Mouse (Mus musculus): ENCODE measurements around the gene Ankk1. TPM values are rescaled to one million over a fixed set of nuclear protein-coding genes. Genes with fewer than 3 reads are reported as not detected.

Gene Ankk1
- polyA plus RNA-seq, 1 experiment from 2014 or later: not detected

DNA sequence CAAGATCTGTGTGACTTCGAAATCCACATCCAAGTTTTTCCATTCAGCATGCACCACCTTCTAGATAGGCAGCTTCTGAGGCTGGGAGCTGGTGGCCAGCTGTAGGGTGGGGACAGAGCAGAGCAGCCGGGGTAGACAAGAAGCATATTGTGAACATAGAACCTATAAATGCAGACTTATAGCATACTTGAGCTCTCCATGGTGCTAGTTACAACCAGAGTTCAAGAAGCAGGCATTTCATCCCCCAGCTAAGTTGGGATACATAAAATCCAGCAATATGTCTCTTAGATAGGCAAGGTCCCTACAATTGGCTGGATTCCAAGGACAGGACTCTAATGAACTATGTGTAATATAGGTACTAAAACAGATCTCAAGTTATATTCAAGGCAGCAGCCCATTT, 23.1 kb downstream of the Ankk1 start:
- Histone ChIP-seq H3K4me3 (no peak overlapping the region), H3K9ac (no peak overlapping the region), H3K27ac (replicated peaks) (no peak overlapping the region), H3K4me1 (replicated peaks) (no peaks in the 10 kb centered on the region), H3K9me3 (no peaks in the 10 kb centered on the region), H3K27me3 (no peaks in the 10 kb centered on the region), H3K4me2 (no peak overlapping the region), H3K36me3 (no peaks in the 10 kb centered on the region)
- WGBS: 81% methylated on average over 2 of the region's 2 CpGs
- ATAC-seq (ENCODE audit: low read depth): no peak

DNA sequence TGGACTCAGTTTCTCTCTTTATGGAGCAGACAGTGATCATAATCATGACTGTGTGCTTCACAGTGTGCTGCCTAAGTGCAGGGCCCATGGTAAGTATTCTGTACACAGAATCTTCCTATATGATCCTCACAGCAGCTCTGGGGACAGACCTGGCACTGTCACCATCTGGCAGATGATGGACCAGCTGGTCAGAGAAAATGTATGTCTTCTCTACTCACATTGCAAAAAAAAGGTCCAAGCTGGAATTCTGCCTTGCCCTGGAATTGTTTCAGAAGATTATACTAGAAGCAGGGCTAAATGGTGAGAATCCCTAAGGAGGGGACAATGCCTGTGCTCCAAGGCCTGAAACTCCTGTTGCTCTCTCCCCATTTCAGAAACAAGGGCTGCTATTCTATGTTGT, 30.8 kb downstream of the Ankk1 start:
- H3K4me1 ChIP-seq (replicated peaks): no peaks in the 10 kb centered on the region
- H3K9me3 ChIP-seq: no peaks in the 10 kb centered on the region
- no peak overlapping the region for H3K4me3 ChIP-seq
- no peak for ATAC-seq (ENCODE audit: low read depth)
- no peak overlapping the region for H3K9ac ChIP-seq
- no peaks in the 10 kb centered on the region for H3K36me3 ChIP-seq
- H3K4me2 ChIP-seq: no peak overlapping the region
- no peaks in the 10 kb centered on the region for H3K27me3 ChIP-seq
- no peak overlapping the region for H3K27ac ChIP-seq (replicated peaks)

DNA sequence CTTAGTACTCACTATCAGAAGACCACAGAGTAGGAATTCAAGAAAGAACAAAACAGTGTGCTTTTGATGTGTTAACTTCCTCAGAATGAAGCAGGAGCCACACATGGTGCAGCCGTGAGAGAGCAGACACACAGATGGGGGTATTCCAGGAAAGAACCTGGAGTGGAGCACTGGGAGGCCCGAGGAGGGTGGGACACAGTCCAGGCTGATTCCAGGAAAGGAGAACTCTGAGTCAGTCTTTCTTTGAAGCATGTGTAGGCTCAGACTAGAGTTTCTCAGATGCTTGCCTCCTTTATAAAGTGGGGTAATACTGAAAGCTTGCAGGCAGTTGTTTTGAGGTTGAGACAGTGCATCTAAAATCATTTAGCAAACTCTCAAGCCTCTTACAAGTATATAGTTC, 34.6 kb downstream of the Ankk1 start:
- Histone ChIP-seq H3K27me3 (no peaks in the 10 kb centered on the region), H3K4me2 (no peak overlapping the region), H3K9me3 (no peaks in the 10 kb centered on the region), H3K9ac (no peak overlapping the region), H3K4me1 (replicated peaks) (no peaks in the 10 kb centered on the region), H3K36me3 (no peaks in the 10 kb centered on the region), H3K4me3 (no peak overlapping the region), H3K27ac (replicated peaks) (no peak overlapping the region)
- ATAC-seq (ENCODE audit: low read depth): no peak
- WGBS: 63% methylated on average over 2 of the region's 2 CpGs

GRCm38 (mm10) chr9:49386119-49386518, 40.7 kb downstream of the Ankk1 start:
- H3K27ac ChIP-seq (replicated peaks): no peak overlapping the region
- H3K9ac ChIP-seq: no peak overlapping the region
- no peak for ATAC-seq (ENCODE audit: low read depth)
- H3K4me3 ChIP-seq: no peak overlapping the region
- WGBS: 50% methylated on average over 11 of the region's 11 CpGs
- H3K27me3 ChIP-seq: no peaks in the 10 kb centered on the region
- H3K36me3 ChIP-seq: no peaks in the 10 kb centered on the region
- H3K9me3 ChIP-seq: no peaks in the 10 kb centered on the region
- H3K4me2 ChIP-seq: no peak overlapping the region
- H3K4me1 ChIP-seq (replicated peaks): peaks cover 6% of the 10 kb centered on the region; the same call in 1 of the 2 replicates

DNA sequence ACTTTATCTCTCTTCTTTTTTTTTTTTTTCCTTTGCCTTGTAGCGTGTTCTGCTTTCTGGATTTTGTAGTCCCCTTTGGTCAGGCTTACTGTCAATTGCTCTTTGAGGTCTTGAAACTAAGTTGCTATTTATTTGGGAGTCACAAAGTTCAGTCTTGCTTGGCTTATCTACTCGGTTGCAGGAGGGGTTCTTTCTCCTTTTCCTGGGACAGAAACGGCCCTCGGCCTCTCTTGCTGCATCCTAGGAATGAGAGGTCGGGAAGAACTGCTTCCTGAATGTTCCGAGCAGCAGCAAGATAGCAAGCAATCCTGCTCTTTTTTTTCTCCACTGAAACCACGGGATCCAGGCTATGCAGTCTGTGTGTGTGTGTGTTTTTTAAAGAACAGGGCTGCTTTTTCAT, 41.5 kb downstream of the Ankk1 start:
- no peak overlapping the region for H3K27ac ChIP-seq (replicated peaks)
- H3K36me3 ChIP-seq: no peaks in the 10 kb centered on the region
- no peak overlapping the region for H3K4me3 ChIP-seq
- H3K27me3 ChIP-seq: no peaks in the 10 kb centered on the region
- peaks cover 6% of the 10 kb centered on the region; the same call in 1 of the 2 replicates for H3K4me1 ChIP-seq (replicated peaks)
- 68% methylated on average over 7 of the region's 7 CpGs for WGBS
- H3K9ac ChIP-seq: no peak overlapping the region
- H3K4me2 ChIP-seq: no peak overlapping the region
- H3K9me3 ChIP-seq: no peaks in the 10 kb centered on the region
- no peak for ATAC-seq (ENCODE audit: low read depth)

DNA sequence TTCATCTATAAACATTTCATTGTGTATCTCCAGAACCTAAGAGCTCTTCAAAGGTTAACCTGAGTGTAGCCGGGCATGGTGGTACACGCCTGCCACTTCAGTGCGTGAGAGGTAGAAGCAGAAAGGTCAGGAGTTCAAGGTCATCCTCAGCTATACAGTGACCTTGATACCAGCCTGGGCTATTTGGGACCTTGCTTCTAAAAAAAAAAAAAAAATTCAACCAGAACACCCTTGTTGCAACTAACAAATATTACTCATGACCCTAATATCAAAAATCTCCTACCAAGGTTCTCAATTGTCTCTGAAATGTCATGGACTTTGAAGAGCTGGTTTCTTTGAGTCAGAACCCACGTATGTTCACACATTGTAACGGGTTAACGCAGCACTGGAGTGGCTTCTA, 42.0 kb downstream of the Ankk1 start:
- WGBS: 93% methylated on average over 6 of the region's 6 CpGs
- Histone ChIP-seq H3K36me3 (no peaks in the 10 kb centered on the region), H3K9me3 (no peaks in the 10 kb centered on the region), H3K27ac (replicated peaks) (no peak overlapping the region), H3K9ac (no peak overlapping the region), H3K27me3 (no peaks in the 10 kb centered on the region), H3K4me2 (no peak overlapping the region), H3K4me1 (replicated peaks) (peaks cover 6% of the 10 kb centered on the region; the same call in 1 of the 2 replicates), H3K4me3 (no peak overlapping the region)
- ATAC-seq (ENCODE audit: low read depth): no peak

- 26% methylated on average over 3 of the region's 3 CpGs for WGBS
- Histone ChIP-seq H3K27ac (replicated peaks) (0 out of 2 replicates have a peak overlapping the region, but pooled peaks have one; percentile 28), H3K9me3 (no peaks in the 10 kb centered on the region), H3K4me1 (replicated peaks) (peaks cover 6% of the 10 kb centered on the region; the same call in 1 of the 2 replicates), H3K36me3 (no peaks in the 10 kb centered on the region), H3K9ac (no peak overlapping the region), H3K4me3 (no peak overlapping the region), H3K27me3 (no peaks in the 10 kb centered on the region), H3K4me2 (no peak overlapping the region)
- ATAC-seq (ENCODE audit: low read depth): peak; percentile 61; the same call in 1 of the 2 replicates
These were observed 42.8 kb downstream of the Ankk1 start for GRCm38 (mm10) chr9:49384041-49384440.

DNA sequence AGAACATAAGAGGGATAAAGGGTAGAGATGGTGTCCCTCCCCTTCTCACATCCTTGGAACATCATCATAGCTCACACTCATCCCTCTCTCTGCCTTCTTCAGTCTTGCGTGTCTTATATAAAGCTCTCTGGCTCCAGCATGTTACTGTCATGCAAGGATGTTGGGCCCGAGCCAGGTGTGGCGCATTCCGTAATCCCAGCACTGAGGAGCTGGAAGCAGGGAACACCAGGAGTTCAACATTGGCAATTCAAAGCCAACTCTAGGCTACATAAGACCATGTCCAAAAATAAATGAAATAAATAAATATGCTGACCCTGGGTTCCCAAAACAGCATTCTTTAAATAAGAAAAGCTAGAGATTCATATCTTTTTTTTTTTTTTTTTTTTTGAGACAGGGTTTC, 46.9 kb downstream of the Ankk1 start:
- H3K9ac ChIP-seq: no peak overlapping the region
- no peaks in the 10 kb centered on the region for H3K36me3 ChIP-seq
- ATAC-seq (ENCODE audit: low read depth): no peak
- no peak overlapping the region for H3K4me3 ChIP-seq
- no peak overlapping the region for H3K4me2 ChIP-seq
- peaks cover 6% of the 10 kb centered on the region; the same call in 1 of the 2 replicates for H3K4me1 ChIP-seq (replicated peaks)
- H3K9me3 ChIP-seq: no peaks in the 10 kb centered on the region
- H3K27me3 ChIP-seq: no peaks in the 10 kb centered on the region
- no peak overlapping the region for H3K27ac ChIP-seq (replicated peaks)
- 91% methylated on average over 4 of the region's 4 CpGs for WGBS

- Histone ChIP-seq H3K9ac (no peak overlapping the region), H3K36me3 (no peaks in the 10 kb centered on the region), H3K27me3 (no peaks in the 10 kb centered on the region), H3K4me1 (replicated peaks) (no peaks in the 10 kb centered on the region), H3K4me3 (no peak overlapping the region), H3K4me2 (no peak overlapping the region), H3K27ac (replicated peaks) (no peak overlapping the region), H3K9me3 (no peaks in the 10 kb centered on the region)
- 91% methylated on average over 2 of the region's 2 CpGs for WGBS
- no peak for ATAC-seq (ENCODE audit: low read depth)
These were observed 52.9 kb downstream of the Ankk1 start for GRCm38 (mm10) chr9:49373946-49374345.

DNA sequence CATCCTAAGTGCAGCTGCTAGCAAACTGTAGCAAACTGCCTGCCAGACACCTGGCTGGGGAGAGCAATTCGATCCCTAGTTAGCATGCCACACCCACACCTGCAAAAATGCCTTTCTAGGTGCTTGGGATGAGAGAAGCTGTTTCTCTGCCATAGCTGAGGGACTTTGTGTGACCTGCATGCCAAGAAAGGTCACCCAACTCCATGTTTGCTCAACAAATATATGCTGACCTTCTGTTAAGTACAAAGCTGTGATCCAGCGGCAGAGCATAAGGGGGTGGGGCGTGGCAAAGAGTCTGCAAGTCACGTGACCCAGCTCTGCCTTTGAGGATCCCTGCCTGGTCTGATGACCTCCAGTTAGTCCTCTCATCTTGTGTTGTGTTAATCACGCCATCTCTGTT, 61.1 kb downstream of the Ankk1 start:
- Histone ChIP-seq H3K4me3 (no peak overlapping the region), H3K4me1 (replicated peaks) (peaks cover under 1% of the 10 kb centered on the region; the same call in 1 of the 2 replicates), H3K27me3 (no peaks in the 10 kb centered on the region), H3K4me2 (no peak overlapping the region), H3K27ac (replicated peaks) (no peak overlapping the region), H3K9me3 (no peaks in the 10 kb centered on the region), H3K9ac (no peak overlapping the region), H3K36me3 (no peaks in the 10 kb centered on the region)
- ATAC-seq (ENCODE audit: low read depth): no peak
- WGBS: 16% methylated on average over 5 of the region's 5 CpGs

Other genes with a start within 250 kb of the Ankk1 start
- gene Gm4894, start 176.5 kb downstream of the Ankk1 start, polyA plus RNA-seq (2015; fragmentation: Nextera tagmentation; extraction: Ambion mirVana): not detected in 2 replicates
- 3.0 and 3.3 TPM in 2 replicates for gene Drd2, start 86.4 kb downstream of the Ankk1 start, polyA plus RNA-seq (2015; fragmentation: Nextera tagmentation; extraction: Ambion mirVana)
- 1.5 and 2.1 TPM in 2 replicates for gene Ttc12, start 59.2 kb upstream of the Ankk1 start, polyA plus RNA-seq (2015; fragmentation: Nextera tagmentation; extraction: Ambion mirVana)

All from neural tube, embryonic 13.5 days (tissue).